Mouse (Mus musculus): ENCODE results near the gene Cd200r1.

DNA sequence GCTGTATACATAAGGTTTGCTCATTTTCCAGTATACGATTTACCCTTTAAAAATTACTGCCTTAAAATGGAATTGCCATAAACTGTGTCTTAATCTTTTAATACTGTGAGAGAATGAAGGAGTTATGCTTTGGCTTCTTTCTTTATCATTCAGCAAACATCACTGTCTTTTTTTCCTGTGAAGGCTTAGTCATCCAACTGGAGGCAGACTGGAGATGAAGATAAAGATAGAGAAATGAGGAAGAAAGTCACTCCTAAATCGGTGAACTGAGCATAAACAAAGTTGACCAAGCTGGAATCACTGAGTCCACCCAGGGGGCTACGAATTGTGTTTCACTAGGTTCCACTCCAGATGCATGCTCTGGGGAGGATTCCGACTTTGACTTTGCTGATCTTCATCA, 55.0 kb downstream of the Cd200r1 start:
- TF ChIP-seq TAL1 (conservative IDR thresholded peaks at IDR 0.05; ENCODE audit: low read depth, low read length): no peak; the same call in 1 of the 2 replicates
- no peak for TF ChIP-seq GATA1 (IDR thresholded peaks at IDR 0.05; ENCODE audit: borderline replicate concordance, low read length)

Measured in G1E (cell line).